Mouse (Mus musculus) bone marrow macrophage, adult 2 months (primary cell): ENCODE measurements around the gene Tenm4. TPM values are rescaled to one million over a fixed set of nuclear protein-coding genes. Genes with fewer than 3 reads are reported as not detected.

ENCODE experiments used
- H3K27ac ChIP-seq: 2 replicates; pipeline ENCODE4 v1.5.1; 2012; ENCODE audit warnings: low read depth, low read length; ENCODE audit not compliant: insufficient read depth
- H3K4me1 ChIP-seq: 2 replicates; pipeline ENCODE4 v1.6.1; 2012; ENCODE audit warnings: low read length; ENCODE audit not compliant: control insufficient read depth, insufficient read depth
- H3K4me3 ChIP-seq: 2 replicates; pipeline ENCODE4 v1.5.1; 2012; ENCODE audit warnings: mild to moderate bottlenecking, low read length, moderate library complexity; ENCODE audit not compliant: insufficient read depth
- CTCF ChIP-seq: IDR thresholded peaks from 2 replicates; pipeline ENCODE4 v1.5.1; 2012; ENCODE audit warnings: low read depth, mild to moderate bottlenecking, low read length, moderate library complexity
- POLR2A ChIP-seq: IDR thresholded peaks from 2 replicates; pipeline ENCODE4 v1.6.1; 2012; ENCODE audit warnings: mild to moderate bottlenecking, low read depth, low read length, borderline replicate concordance
- polyA plus RNA-seq: library from polyadenylated mRNA; stranded (reverse); fragments of >200 nt; gene quantifications from 2 replicates; pipeline ENCODE4 v1.2.4, GENCODE M21; 2012; ENCODE audit not compliant: missing spikeins, insufficient read depth, insufficient read length

Gene Tenm4
- polyA plus RNA-seq, 1 experiment = not detected

- Histone ChIP-seq H3K4me3 (no peak overlapping the region), H3K4me1 (no peaks in the 10 kb centered on the region), H3K27ac (no peak overlapping the region)
- TF ChIP-seq CTCF (no peak), POLR2A (no peak)
Observed at GRCm38 (mm10) chr7:96391797-96392472, 220.9 kb downstream of the Tenm4 start.

GRCm38 (mm10) chr7:96392600-96392999, 221.6 kb downstream of the Tenm4 start:
- TF ChIP-seq CTCF = no peak
- no peak for TF ChIP-seq POLR2A
- Histone ChIP-seq H3K4me1 (no peaks in the 10 kb centered on the region), H3K4me3 (no peak overlapping the region), H3K27ac (no peak overlapping the region)

- Histone ChIP-seq H3K4me3 (no peak overlapping the region), H3K27ac (no peak overlapping the region), H3K4me1 (no peaks in the 10 kb centered on the region)
- TF ChIP-seq CTCF = no peak
Observed at GRCm38 (mm10) chr7:96397940-96398339, 226.9 kb downstream of the Tenm4 start.

GRCm38 (mm10) chr7:96400411-96400810, 229.4 kb downstream of the Tenm4 start:
- no peak overlapping the region for H3K4me3 ChIP-seq
- no peak for TF ChIP-seq POLR2A
- TF ChIP-seq CTCF = no peak
- H3K4me1 ChIP-seq = no peaks in the 10 kb centered on the region
- H3K27ac ChIP-seq = no peak overlapping the region

- H3K4me1 ChIP-seq = no peaks in the 10 kb centered on the region
Observed at GRCm38 (mm10) chr7:96406630-96407214, 235.7 kb downstream of the Tenm4 start.

GRCm38 (mm10) chr7:96408161-96408889, 237.3 kb downstream of the Tenm4 start:
- TF ChIP-seq POLR2A (no peak), CTCF (no peak)
- H3K4me3 ChIP-seq = no peak overlapping the region
- no peaks in the 10 kb centered on the region for H3K4me1 ChIP-seq
- no peak overlapping the region for H3K27ac ChIP-seq

More at GRCm38 (mm10) chr7:96406630-96407214, 235.7 kb downstream of the Tenm4 start:
- Histone ChIP-seq H3K27ac (no peak overlapping the region), H3K4me3 (no peak overlapping the region)
- TF ChIP-seq POLR2A (no peak), CTCF (no peak)

- TF ChIP-seq POLR2A = no peak
- TF ChIP-seq CTCF = no peak
- Histone ChIP-seq H3K4me1 (no peaks in the 10 kb centered on the region), H3K4me3 (no peak overlapping the region), H3K27ac (no peak overlapping the region)
Observed at GRCm38 (mm10) chr7:96409323-96409880, 238.4 kb downstream of the Tenm4 start.

- H3K4me1 ChIP-seq = no peaks in the 10 kb centered on the region
- no peak overlapping the region for H3K4me3 ChIP-seq
- TF ChIP-seq CTCF = no peak
- TF ChIP-seq POLR2A = no peak
- H3K27ac ChIP-seq = no peak overlapping the region
Observed at GRCm38 (mm10) chr7:96413822-96414221, 242.8 kb downstream of the Tenm4 start.

GRCm38 (mm10) chr7:96414290-96415055, 243.4 kb downstream of the Tenm4 start:
- Histone ChIP-seq H3K27ac (no peak overlapping the region), H3K4me3 (no peak overlapping the region), H3K4me1 (no peaks in the 10 kb centered on the region)
- no peak for TF ChIP-seq POLR2A
- TF ChIP-seq CTCF = no peak
